Mouse (Mus musculus): ENCODE measurements around the gene Dgcr6.

Dgcr6 gene

DNA sequence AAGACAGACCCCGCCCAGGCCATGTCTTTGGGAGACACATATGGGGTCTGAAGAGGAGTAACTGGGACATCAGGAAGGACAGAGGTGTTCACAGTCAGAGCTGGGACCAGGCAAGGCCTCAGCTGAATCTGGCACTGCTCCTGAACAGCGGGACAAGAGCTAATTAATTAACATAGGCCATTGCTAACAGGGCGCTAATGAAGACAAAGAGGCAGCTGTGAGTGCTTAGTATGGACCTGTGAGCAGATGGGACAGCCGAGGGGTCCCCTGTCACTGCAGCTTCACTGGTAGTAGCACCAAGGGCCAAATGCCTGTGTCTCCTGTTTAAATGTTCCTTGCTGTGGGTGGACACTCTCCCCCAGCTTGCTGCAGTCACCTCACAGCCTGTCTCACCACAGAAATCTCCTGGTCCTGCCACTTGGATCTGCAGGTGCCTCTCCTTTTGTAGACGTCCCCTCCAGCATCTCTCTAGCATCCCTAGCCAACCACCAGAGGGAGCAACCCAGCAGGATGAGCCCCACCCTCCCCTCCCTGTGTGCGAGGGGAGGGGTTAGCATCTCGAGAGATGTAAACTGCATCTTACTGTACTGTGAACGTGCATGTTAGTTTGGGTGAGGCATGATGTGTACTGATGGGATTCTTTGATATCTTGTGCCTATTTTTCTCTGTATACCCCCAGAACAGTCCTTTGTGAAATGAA lies 66.5 kb downstream of the Dgcr6 start:
- peak; percentile 78 for DNase-seq (ENCODE audit: low read depth, low spot score)

Measured in 3T3-L1 (cell line).